Mouse (Mus musculus) granulocyte monocyte progenitor cell, adult 5-6 weeks (primary cell): Measurements from ENCODE around the gene Tmem119. TPM values are rescaled to one million over a fixed set of nuclear protein-coding genes. Genes with fewer than 3 reads are reported as not detected.
A peak's percentile ranks its signal among the peaks of the same experiment; 100 is the strongest.

ENCODE experiments used
- ATAC-seq: replicated peaks from 2 replicates; pipeline ENCODE4 v1.8.0; 2016; ENCODE audit warnings: mild to moderate bottlenecking, moderate TSS enrichment, inconsistent platforms; ENCODE audit not compliant: poor library complexity, severe bottlenecking
- total RNA-seq, 2 experiments: library from RNA; stranded (forward) in 1 of 2; stranded (reverse) in 1 of 2; fragments of 200-712, 200-1000 nt in 1 of 2; fragments of >200 nt in 1 of 2; fragmentation: Nextera tagmentation in 1 of 2; gene quantifications; 2 replicates each; pipeline ENCODE4 v1.2.3; 2014 to 2017

Gene Tmem119
- total RNA-seq, 2 experiments from 2014 or later, result 4.2 to 13.4 TPM

GRCm38 (mm10) chr5:113772450-113772895 is 27.8 kb downstream of the Tmem119 start, which contains the start of the genes Sart3 and Iscu:
Gene Sart3 (minus strand): TSS chr5:113772510.
Gene Iscu (plus strand): TSS chr5:113772748.
- peak; percentile 59 for ATAC-seq

GRCm38 (mm10) chr5:113771213-113772162 is 28.8 kb downstream of the Tmem119 start:
- peak; percentile 56 for ATAC-seq

GRCm38 (mm10) chr5:113768806-113769205 is 31.5 kb downstream of the Tmem119 start:
- ATAC-seq, result no peak

GRCm38 (mm10) chr5:113765641-113766526 is 34.4 kb downstream of the Tmem119 start:
- no peak for ATAC-seq

GRCm38 (mm10) chr5:113764426-113764825 is 35.9 kb downstream of the Tmem119 start:
- ATAC-seq, result no peak

- peak; percentile 65 for ATAC-seq
Observed at GRCm38 (mm10) chr5:113761585-113761984, 38.7 kb downstream of the Tmem119 start.

GRCm38 (mm10) chr5:113755347-113756030 is 44.8 kb downstream of the Tmem119 start:
- no peak for ATAC-seq

GRCm38 (mm10) chr5:113751521-113752157 is 48.7 kb downstream of the Tmem119 start:
- no peak for ATAC-seq

GRCm38 (mm10) chr5:113748556-113749331 is 51.6 kb downstream of the Tmem119 start:
- ATAC-seq, result no peak

- no peak for ATAC-seq
Observed at GRCm38 (mm10) chr5:113747629-113748028, 52.7 kb downstream of the Tmem119 start.

Other genes with a start within 250 kb of the Tmem119 start
- 1.7 TPM in 1 of 2 replicates, not detected in the other for gene Cmklr1, start 150.1 kb downstream of the Tmem119 start, total RNA-seq (2014; fragmentation: Nextera tagmentation)
- gene Cmklr1, start 150.1 kb downstream of the Tmem119 start, total RNA-seq (2017), result not detected in 2 replicates
- not detected in 2 replicates for gene 1700069L16Rik, start 75.7 kb downstream of the Tmem119 start, total RNA-seq (2014; fragmentation: Nextera tagmentation)
- not detected in 2 replicates for gene 1700069L16Rik, start 75.7 kb downstream of the Tmem119 start, total RNA-seq (2017)
- 1.6 and 3.7 TPM in 2 replicates for gene Ficd, start 64.7 kb downstream of the Tmem119 start, total RNA-seq (2014; fragmentation: Nextera tagmentation)
- gene Ficd, start 64.7 kb downstream of the Tmem119 start, total RNA-seq (2017), result 0.77 and 1.9 TPM in 2 replicates
- gene Sart3, start 28.0 kb downstream of the Tmem119 start, total RNA-seq (2014; fragmentation: Nextera tagmentation), result 29.2 and 29.7 TPM in 2 replicates
- 31.1 and 38.5 TPM in 2 replicates for gene Sart3, start 28.0 kb downstream of the Tmem119 start, total RNA-seq (2017)
- gene Iscu, start 27.8 kb downstream of the Tmem119 start, total RNA-seq (2014; fragmentation: Nextera tagmentation), result 81.9 and 100 TPM in 2 replicates
- 101 and 111 TPM in 2 replicates for gene Iscu, start 27.8 kb downstream of the Tmem119 start, total RNA-seq (2017)
- 288 and 331 TPM in 2 replicates for gene Selplg, start 32.1 kb upstream of the Tmem119 start, total RNA-seq (2014; fragmentation: Nextera tagmentation)
- gene Selplg, start 32.1 kb upstream of the Tmem119 start, total RNA-seq (2017), result 99.4 and 109 TPM in 2 replicates
- gene Coro1c, start 108.2 kb upstream of the Tmem119 start, total RNA-seq (2014; fragmentation: Nextera tagmentation), result 55.8 and 64.9 TPM in 2 replicates
- 80.5 and 102 TPM in 2 replicates for gene Coro1c, start 108.2 kb upstream of the Tmem119 start, total RNA-seq (2017)
- 5.9 and 15.0 TPM in 2 replicates for gene Ssh1, start 193.4 kb upstream of the Tmem119 start, total RNA-seq (2014; fragmentation: Nextera tagmentation)
- 1.9 and 2.4 TPM in 2 replicates for gene Ssh1, start 193.4 kb upstream of the Tmem119 start, total RNA-seq (2017)
- not detected in 2 replicates for gene Dao, start 203.2 kb upstream of the Tmem119 start, total RNA-seq (2014; fragmentation: Nextera tagmentation)
- gene Dao, start 203.2 kb upstream of the Tmem119 start, total RNA-seq (2017), result not detected in 2 replicates